Mouse (Mus musculus): Measurements from ENCODE around the gene Phlda2. TPM values are rescaled to one million over a fixed set of nuclear protein-coding genes. Genes with fewer than 3 reads are reported as not detected.
A peak's percentile ranks its signal among the peaks of the same experiment; 100 is the strongest.

Phlda2 gene
- total and polyA plus RNA-seq, 3 experiments, result 3.2 to 22.1 (median 6.4) TPM

DNA sequence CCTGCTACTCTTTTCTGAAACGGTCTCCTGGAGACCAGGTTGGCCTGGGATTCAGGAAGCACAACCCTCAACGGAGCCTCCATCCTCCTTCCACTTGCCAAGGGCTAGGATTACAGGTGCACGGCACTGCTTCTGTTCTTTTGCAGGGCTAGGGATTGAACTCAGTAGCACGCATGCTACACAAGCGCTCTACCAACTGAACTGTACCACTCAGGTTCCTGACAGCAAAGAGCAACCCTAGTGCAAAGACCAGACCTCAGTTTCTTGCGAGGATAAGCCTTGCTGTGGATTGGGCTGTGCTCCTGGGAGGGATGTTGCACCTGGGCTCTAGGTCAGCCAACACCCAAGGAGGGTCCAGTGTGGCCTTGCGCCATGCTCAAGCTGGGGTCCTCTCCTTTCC, 3.3 kb upstream of the Phlda2 start:
- Histone ChIP-seq H3K9me3 (replicated peaks) (peaks cover 14% of the 10 kb centered on the region), H3K27me3 (ENCODE audit: insufficient read depth, low read length) (peaks cover 22% of the 10 kb centered on the region), H3K4me1 (ENCODE audit: insufficient read depth, low read depth, low read length) (peaks cover 12% of the 10 kb centered on the region), H3K36me3 (replicated peaks) (peaks cover 7% of the 10 kb centered on the region), H3K4me3 (ENCODE audit: low read depth, low read length) (no peak overlapping the region)
- TF ChIP-seq GATA1 (IDR thresholded peaks at IDR 0.05; ENCODE audit: borderline replicate concordance, low read length), result no peak
- no peak for TF ChIP-seq CTCF (IDR thresholded peaks at IDR 0.05; ENCODE audit: low read depth, low read length)
- no peak for TF ChIP-seq POLR2AphosphoS5 (IDR thresholded peaks at IDR 0.05; ENCODE audit: insufficient replicate concordance, low read depth, low read length)
- TF ChIP-seq TAL1 (conservative IDR thresholded peaks at IDR 0.05; ENCODE audit: low read depth, low read length), result no peak
- no peak for TF ChIP-seq GATA2 (IDR thresholded peaks at IDR 0.05; ENCODE audit: borderline replicate concordance, low read depth, low read length)
- DNase-seq (ENCODE audit: low spot score) (no peak), ATAC-seq (ENCODE audit: extremely low read depth, insufficient number of reproducible peaks, low FRiP score, poor library complexity, severe bottlenecking) (no peak)

DNA sequence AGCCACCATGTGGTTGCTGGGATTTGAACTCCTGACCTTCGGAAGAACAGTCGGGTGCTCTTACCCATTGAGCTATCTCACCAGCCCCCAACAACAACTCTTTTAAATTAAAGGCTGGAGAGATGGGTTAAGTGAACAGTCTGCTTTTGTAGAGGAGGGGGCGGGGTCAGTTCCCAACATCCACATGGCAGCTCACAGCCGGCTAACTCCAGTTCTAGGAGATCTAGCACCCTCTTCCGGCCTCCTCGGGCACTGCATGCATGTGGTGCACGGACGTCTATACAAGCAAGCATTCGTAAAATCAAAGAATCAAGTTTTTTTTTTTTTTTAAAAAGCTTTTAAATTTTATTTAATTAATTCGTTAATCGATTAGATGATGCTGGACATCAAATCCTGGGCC, 2.9 kb upstream of the Phlda2 start:
- Histone ChIP-seq H3K36me3 (replicated peaks) (peaks cover 6% of the 10 kb centered on the region), H3K4me1 (ENCODE audit: insufficient read depth, low read depth, low read length) (peaks cover 14% of the 10 kb centered on the region), H3K27me3 (ENCODE audit: insufficient read depth, low read length) (peaks cover 24% of the 10 kb centered on the region), H3K4me3 (ENCODE audit: low read depth, low read length) (no peak overlapping the region), H3K9me3 (replicated peaks) (peaks cover 14% of the 10 kb centered on the region)
- ATAC-seq (ENCODE audit: extremely low read depth, insufficient number of reproducible peaks, low FRiP score, poor library complexity, severe bottlenecking) (no peak), DNase-seq (ENCODE audit: low spot score) (no peak)
- no peak for TF ChIP-seq GATA2 (IDR thresholded peaks at IDR 0.05; ENCODE audit: borderline replicate concordance, low read depth, low read length)
- TF ChIP-seq CTCF (IDR thresholded peaks at IDR 0.05; ENCODE audit: low read depth, low read length), result peak; percentile 39; the same call in 1 of the 2 replicates

DNA sequence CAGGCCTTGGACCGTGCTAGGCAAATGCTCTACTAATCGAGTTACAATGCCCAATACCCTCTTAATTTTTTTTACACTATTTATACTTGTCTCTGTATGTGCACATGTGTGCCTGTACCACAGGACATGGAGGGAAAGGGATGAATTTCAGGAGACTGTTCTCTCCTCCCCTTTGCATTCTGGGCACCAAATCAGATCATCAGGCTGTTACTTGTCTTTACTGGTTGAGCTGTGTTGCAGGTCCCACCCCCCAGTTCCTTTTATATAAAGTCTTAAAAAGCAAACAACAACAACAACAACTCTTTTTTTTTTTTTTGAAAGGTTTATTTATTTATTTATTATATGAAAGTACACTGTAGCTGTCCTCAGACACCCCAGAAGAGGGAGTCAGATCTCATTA, 2.5 kb upstream of the Phlda2 start:
- peaks cover 14% of the 10 kb centered on the region for H3K9me3 ChIP-seq (replicated peaks)
- H3K4me1 ChIP-seq (ENCODE audit: insufficient read depth, low read depth, low read length), result peaks cover 18% of the 10 kb centered on the region
- ATAC-seq (ENCODE audit: extremely low read depth, insufficient number of reproducible peaks, low FRiP score, poor library complexity, severe bottlenecking) (no peak), DNase-seq (ENCODE audit: low spot score) (no peak)
- peaks cover 28% of the 10 kb centered on the region for H3K27me3 ChIP-seq (ENCODE audit: insufficient read depth, low read length)
- H3K36me3 ChIP-seq (replicated peaks), result peaks cover 4% of the 10 kb centered on the region
- no peak overlapping the region for H3K4me3 ChIP-seq (ENCODE audit: low read depth, low read length)
- no peak for TF ChIP-seq GATA1 (IDR thresholded peaks at IDR 0.05; ENCODE audit: borderline replicate concordance, low read length)
- TF ChIP-seq CTCF (IDR thresholded peaks at IDR 0.05; ENCODE audit: low read depth, low read length), result no peak
- no peak for TF ChIP-seq TAL1 (conservative IDR thresholded peaks at IDR 0.05; ENCODE audit: low read depth, low read length)
- TF ChIP-seq POLR2AphosphoS5 (IDR thresholded peaks at IDR 0.05; ENCODE audit: insufficient replicate concordance, low read depth, low read length), result no peak
- TF ChIP-seq GATA2 (IDR thresholded peaks at IDR 0.05; ENCODE audit: borderline replicate concordance, low read depth, low read length), result no peak

DNA sequence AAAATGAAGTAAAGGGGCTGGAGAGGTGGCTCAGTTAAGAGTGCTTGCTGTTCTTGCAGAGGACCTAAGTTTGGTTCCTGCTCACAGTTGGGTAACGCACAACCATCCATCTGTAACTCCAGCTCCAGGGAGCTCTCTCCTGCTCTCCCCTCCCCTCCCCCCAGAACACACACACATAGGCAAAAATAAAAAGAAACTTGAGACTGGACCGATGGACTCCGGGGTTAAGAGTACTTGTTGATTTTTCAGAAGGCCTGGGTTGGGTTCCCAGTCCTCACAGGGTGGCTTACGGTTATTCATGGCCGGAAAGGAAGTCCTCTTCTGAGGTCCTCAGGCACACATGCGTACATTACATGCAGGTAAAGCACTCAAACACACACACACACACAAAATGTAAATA, 976 bp upstream of the Phlda2 start:
- Histone ChIP-seq H3K4me1 (ENCODE audit: insufficient read depth, low read depth, low read length) (peaks cover 19% of the 10 kb centered on the region), H3K4me3 (ENCODE audit: low read depth, low read length) (no peak overlapping the region), H3K36me3 (replicated peaks) (no peaks in the 10 kb centered on the region), H3K9me3 (replicated peaks) (peaks cover 14% of the 10 kb centered on the region), H3K27me3 (ENCODE audit: insufficient read depth, low read length) (peaks cover 31% of the 10 kb centered on the region)
- TF ChIP-seq POLR2AphosphoS5 (IDR thresholded peaks at IDR 0.05; ENCODE audit: insufficient replicate concordance, low read depth, low read length), result no peak
- DNase-seq (ENCODE audit: low spot score) (no peak), ATAC-seq (ENCODE audit: extremely low read depth, insufficient number of reproducible peaks, low FRiP score, poor library complexity, severe bottlenecking) (no peak)

DNA sequence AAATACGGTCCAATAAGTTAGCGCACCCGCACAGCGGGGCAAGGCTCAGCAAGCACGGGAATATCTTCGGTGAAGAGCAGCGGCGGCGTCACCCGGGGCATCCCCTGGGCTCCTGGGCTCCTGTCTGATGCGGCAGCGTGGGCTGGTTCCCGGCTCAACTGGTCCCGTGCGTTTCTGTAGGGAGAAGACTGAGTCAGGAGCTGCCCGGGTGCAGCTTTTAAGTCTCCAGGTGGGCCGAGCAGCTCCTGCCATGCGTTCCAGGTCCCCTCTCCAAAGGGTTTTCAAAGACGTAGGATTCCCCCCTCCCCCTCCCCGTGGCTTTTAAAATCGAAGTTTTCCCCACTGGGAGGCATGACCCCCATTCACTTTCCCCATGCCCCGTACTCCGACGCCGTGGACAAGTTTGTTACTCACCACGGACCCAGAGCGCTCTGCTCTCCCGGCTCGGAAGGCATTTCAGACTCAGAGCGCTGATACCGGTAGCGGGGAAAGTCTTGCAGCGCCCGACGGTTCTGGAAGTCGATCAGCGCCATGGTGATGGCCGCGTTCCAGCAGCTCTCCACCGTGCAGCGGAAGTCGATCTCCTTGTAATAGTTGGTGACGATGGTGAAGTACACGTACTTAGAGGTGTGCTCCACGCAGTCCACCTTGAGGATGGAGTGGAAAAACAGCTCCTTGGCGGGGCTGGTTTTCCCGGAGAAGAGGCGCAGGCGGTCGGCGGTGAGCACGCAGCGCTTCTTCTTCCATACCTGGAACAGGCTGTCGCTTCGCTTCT, 1.1 kb downstream of the Phlda2 start:
- Histone ChIP-seq H3K9me3 (replicated peaks) (peaks cover 14% of the 10 kb centered on the region), H3K4me1 (ENCODE audit: insufficient read depth, low read depth, low read length) (peaks cover 32% of the 10 kb centered on the region), H3K4me3 (ENCODE audit: low read depth, low read length) (no peak overlapping the region; the same call in 1 of the 2 replicates), H3K36me3 (replicated peaks) (no peaks in the 10 kb centered on the region), H3K27me3 (ENCODE audit: insufficient read depth, low read length) (peaks cover 46% of the 10 kb centered on the region)
- ATAC-seq (ENCODE audit: extremely low read depth, insufficient number of reproducible peaks, low FRiP score, poor library complexity, severe bottlenecking) (no peak), DNase-seq (ENCODE audit: low spot score) (no peak)
- no peak for TF ChIP-seq TAL1 (conservative IDR thresholded peaks at IDR 0.05; ENCODE audit: low read depth, low read length)
- no peak for TF ChIP-seq CTCF (IDR thresholded peaks at IDR 0.05; ENCODE audit: low read depth, low read length)
- TF ChIP-seq GATA2 (IDR thresholded peaks at IDR 0.05; ENCODE audit: borderline replicate concordance, low read depth, low read length), result no peak
- no peak for TF ChIP-seq POLR2AphosphoS5 (IDR thresholded peaks at IDR 0.05; ENCODE audit: insufficient replicate concordance, low read depth, low read length)
- no peak for TF ChIP-seq GATA1 (IDR thresholded peaks at IDR 0.05; ENCODE audit: borderline replicate concordance, low read length)

DNA sequence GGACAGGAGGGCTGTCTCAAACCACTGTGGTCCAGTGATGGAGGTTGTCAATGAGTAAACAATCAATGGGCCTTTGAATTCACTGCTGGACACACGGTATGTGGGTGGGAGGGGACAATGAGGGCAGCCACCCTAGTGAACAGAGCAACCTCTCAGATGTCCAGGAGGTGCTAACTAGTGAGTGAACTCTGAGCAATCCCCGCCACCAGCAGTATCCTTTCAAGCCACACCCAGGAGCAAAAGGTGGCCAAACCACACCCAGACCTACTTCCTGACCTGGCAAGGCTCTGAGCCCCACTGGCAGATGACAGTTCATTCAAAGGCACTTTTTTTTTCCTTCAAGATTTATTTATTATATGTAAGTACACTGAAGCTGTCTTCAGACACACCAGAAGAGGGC, 2.0 kb downstream of the Phlda2 start:
- Histone ChIP-seq H3K36me3 (replicated peaks) (no peaks in the 10 kb centered on the region), H3K27me3 (ENCODE audit: insufficient read depth, low read length) (peaks cover 44% of the 10 kb centered on the region), H3K4me1 (ENCODE audit: insufficient read depth, low read depth, low read length) (peaks cover 36% of the 10 kb centered on the region), H3K9me3 (replicated peaks) (peaks cover 14% of the 10 kb centered on the region), H3K4me3 (ENCODE audit: low read depth, low read length) (no peak overlapping the region)
- DNase-seq (ENCODE audit: low spot score) (no peak), ATAC-seq (ENCODE audit: extremely low read depth, insufficient number of reproducible peaks, low FRiP score, poor library complexity, severe bottlenecking) (no peak)
- TF ChIP-seq POLR2AphosphoS5 (IDR thresholded peaks at IDR 0.05; ENCODE audit: insufficient replicate concordance, low read depth, low read length) (no peak), TAL1 (conservative IDR thresholded peaks at IDR 0.05; ENCODE audit: low read depth, low read length) (no peak), CTCF (IDR thresholded peaks at IDR 0.05; ENCODE audit: low read depth, low read length) (no peak), GATA2 (IDR thresholded peaks at IDR 0.05; ENCODE audit: borderline replicate concordance, low read depth, low read length) (no peak), GATA1 (IDR thresholded peaks at IDR 0.05; ENCODE audit: borderline replicate concordance, low read length) (no peak)

All from G1E (cell line).